Mouse (Mus musculus) thymus, postnatal 10 days (tissue): ENCODE data around the gene Dbf4.

Experiments
- DNase-seq, 2 experiments: peaks; one replicate each; pipeline ENCODE4 v3.0.0; 2021; ENCODE audit warnings: low spot score in 2 of 2

The Dbf4 gene

DNA sequence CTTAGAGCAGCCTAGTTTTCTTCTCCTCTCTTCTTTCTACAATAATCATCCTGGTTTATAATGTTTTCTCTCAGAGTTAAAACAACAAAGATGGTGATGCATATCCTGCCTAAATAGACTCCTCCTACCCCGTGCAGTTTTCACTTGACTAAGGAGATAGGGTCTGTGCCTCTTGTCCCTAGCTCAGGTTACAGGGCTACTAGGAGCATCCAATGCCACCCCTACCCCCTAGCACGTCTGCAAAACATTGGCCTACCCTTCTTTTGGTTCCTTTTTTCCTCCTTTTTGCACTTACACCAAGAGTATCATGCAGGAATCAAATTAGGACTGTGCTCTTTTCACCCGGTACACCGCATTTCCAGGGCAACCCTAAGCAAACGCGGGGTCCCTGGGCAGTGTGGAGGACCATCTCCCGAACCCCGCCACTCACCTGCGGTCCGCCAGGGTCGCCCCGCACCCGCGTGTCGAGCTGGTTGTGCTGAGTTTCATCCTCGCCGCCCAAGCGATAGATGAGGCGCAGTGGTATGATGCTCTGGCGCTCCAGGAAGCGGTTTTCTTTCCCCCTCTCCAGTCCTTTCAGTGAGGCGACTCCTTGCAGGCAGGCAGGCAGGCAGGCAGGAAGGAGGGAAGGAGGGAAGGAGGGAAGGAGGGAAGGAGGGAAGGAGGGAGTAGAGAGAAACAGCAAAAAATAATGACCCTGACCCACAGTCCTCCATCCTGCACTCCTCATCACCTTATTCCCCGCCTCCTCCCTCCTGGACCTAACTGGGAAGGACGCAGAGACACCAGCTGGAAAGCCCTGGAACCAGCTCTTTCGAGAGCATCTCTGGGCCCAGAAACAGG, 55.5 kb downstream of the Dbf4 start:
- no peak for DNase-seq

DNA sequence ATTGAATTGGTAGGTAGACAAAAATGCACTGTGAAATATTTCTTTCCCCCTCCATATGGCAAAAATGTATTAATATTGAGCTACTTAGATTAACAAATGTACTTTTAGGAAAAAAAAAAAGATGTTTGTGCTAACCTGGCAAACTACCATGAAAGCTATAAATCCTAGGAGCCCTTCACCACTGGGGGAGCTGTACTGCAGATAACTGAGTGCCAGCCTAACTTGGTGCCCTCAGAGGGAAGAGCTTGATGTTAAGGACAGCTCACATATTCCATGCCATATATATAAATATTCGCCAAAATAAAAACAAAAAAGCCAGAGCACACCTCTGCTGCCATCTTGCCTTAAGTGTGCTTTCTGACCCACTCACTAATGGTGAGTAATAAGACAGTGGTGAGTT, 60.2 kb downstream of the Dbf4 start:
- no peak for DNase-seq

- DNase-seq, result no peak
Measured at GRCm38 (mm10) chr5:8357677-8358076, 64.8 kb downstream of the Dbf4 start.

DNA sequence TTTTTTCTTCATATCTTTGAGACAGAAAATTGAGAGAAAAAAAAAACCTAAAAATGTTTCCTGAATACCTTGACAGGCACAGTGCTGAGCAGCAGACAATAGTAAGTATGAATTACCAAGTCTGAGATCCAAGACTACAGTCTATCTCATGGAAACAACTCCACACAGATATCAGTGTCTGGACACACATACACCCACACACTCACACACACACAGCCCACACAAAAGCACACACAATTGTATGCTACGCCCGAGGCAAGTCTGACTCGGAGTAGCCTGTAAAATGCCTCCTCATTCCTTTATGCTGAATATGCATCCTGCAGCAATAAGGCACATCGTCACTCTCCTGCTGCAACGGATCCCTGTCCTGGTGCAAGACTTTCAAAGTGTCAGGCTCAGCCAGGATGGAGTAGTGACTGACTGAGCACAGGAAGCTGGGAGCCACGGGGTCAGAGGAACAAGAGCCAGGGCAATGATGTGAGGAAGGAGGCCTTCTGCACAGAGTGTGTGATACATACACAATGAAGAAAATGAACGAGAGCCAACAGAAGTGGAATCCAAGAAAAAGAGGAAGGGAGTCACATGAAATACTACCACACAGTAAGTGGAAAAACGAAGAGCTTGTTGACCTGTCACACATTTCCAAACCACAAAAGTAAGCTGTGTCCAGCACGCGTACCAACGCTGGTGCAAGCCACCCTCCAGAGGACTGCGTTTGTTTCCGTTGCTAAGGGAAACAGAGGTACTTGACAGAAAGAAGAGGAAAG, 65.4 kb downstream of the Dbf4 start:
- no peak for DNase-seq

DNA sequence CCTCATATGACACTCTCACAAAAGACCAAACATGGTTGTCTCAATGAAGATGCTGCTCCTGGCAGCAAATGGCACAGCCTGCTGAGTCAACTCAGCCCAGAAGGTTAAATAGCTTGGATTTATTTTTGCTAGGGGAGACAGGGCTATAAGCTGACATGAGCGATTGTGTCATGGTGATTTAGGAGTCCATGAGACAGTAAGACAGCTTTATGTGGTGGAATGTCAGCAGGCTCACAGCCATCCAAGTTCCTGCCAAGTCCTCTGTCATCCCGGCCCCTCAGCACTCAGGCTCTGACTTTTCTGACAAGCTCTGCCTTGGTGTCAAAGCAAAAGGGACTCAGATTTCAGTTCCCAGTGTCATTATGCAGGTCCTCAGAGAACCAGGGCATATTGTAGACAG, 66.2 kb downstream of the Dbf4 start:
- no peak for DNase-seq

DNA sequence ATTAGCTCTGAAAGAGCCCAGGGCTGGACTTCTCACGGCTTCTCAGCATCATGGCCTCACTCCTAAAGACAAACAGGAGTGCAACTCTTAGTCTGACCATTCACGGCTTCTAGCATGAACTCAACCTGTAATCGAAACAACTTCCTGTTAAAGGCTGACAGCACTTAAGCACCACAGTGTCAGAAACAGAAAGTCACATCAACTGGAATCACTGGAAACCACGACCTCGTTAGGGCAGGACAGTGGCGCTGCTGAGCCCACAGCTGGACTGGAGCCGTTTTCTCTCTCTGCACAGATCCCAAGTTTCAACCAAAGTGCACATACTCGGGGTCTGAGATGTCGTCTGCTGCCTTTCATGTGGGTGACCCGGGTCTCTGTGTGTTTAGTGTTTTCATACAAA, 73.0 kb downstream of the Dbf4 start:
- no peak for DNase-seq
